Mouse (Mus musculus): ENCODE data around the gene Arhgef17. TPM values are rescaled to one million over a fixed set of nuclear protein-coding genes. Genes with fewer than 3 reads are reported as not detected.

Arhgef17 gene
- polyA plus RNA-seq, 1 experiment from 2014 or later: 6.4 TPM

GRCm38 (mm10) chr7:100921289-100921688, 10.6 kb downstream of the Arhgef17 start:
- WGBS: 91% methylated on average over 5 of the region's 5 CpGs
- Histone ChIP-seq H3K36me3 (peaks cover 91% of the 10 kb centered on the region), H3K4me1 (peaks cover 82% of the 10 kb centered on the region), H3K9me3 (replicated peaks) (no peaks in the 10 kb centered on the region), H3K4me3 (no peak overlapping the region), H3K27ac (replicated peaks) (0 out of 2 replicates have a peak overlapping the region, but pooled peaks have one; percentile 3), H3K27me3 (ENCODE audit: low read depth, poor library complexity, severe bottlenecking) (no peaks in the 10 kb centered on the region)
- DNase-seq (ENCODE audit: low spot score): no peak

GRCm38 (mm10) chr7:100919809-100920107, 12.1 kb downstream of the Arhgef17 start:
- DNase-seq (ENCODE audit: low spot score): peak; percentile 48
- Histone ChIP-seq H3K27ac (replicated peaks) (peak overlapping the region; percentile 67), H3K4me1 (peaks cover 74% of the 10 kb centered on the region), H3K9me3 (replicated peaks) (no peaks in the 10 kb centered on the region), H3K36me3 (peaks cover 91% of the 10 kb centered on the region), H3K27me3 (ENCODE audit: low read depth, poor library complexity, severe bottlenecking) (no peaks in the 10 kb centered on the region), H3K4me3 (peak overlapping the region; percentile 12; the same call in 1 of the 2 replicates)
- WGBS: 31% methylated on average over 2 of the region's 2 CpGs

- H3K27me3 ChIP-seq (ENCODE audit: low read depth, poor library complexity, severe bottlenecking): no peaks in the 10 kb centered on the region
- peak overlapping the region; percentile 67 for H3K27ac ChIP-seq (replicated peaks)
- peaks cover 91% of the 10 kb centered on the region for H3K36me3 ChIP-seq
- no peaks in the 10 kb centered on the region for H3K9me3 ChIP-seq (replicated peaks)
- 54% methylated on average over 7 of the region's 7 CpGs for WGBS
- H3K4me1 ChIP-seq: peaks cover 69% of the 10 kb centered on the region
- DNase-seq (ENCODE audit: low spot score): no peak
- H3K4me3 ChIP-seq: peak overlapping the region; percentile 12; the same call in 1 of the 2 replicates
Measured at GRCm38 (mm10) chr7:100919006-100919808, 12.7 kb downstream of the Arhgef17 start.

- Histone ChIP-seq H3K4me3 (0 out of 2 replicates have a peak overlapping the region, but pooled peaks have one; percentile 12), H3K27ac (replicated peaks) (peak overlapping the region; percentile 67), H3K36me3 (peaks cover 90% of the 10 kb centered on the region), H3K9me3 (replicated peaks) (no peaks in the 10 kb centered on the region), H3K27me3 (ENCODE audit: low read depth, poor library complexity, severe bottlenecking) (no peaks in the 10 kb centered on the region), H3K4me1 (peaks cover 68% of the 10 kb centered on the region)
- WGBS: 50% methylated on average over 9 of the region's 9 CpGs
- no peak for DNase-seq (ENCODE audit: low spot score)
Measured at GRCm38 (mm10) chr7:100918176-100918575, 13.7 kb downstream of the Arhgef17 start.

GRCm38 (mm10) chr7:100917751-100918150, 14.2 kb downstream of the Arhgef17 start:
- Histone ChIP-seq H3K27me3 (ENCODE audit: low read depth, poor library complexity, severe bottlenecking) (no peaks in the 10 kb centered on the region), H3K4me3 (no peak overlapping the region), H3K9me3 (replicated peaks) (no peaks in the 10 kb centered on the region), H3K27ac (replicated peaks) (peak overlapping the region; percentile 67), H3K36me3 (peaks cover 90% of the 10 kb centered on the region), H3K4me1 (peaks cover 68% of the 10 kb centered on the region)
- DNase-seq (ENCODE audit: low spot score): no peak
- WGBS: 69% methylated on average over 6 of the region's 6 CpGs

GRCm38 (mm10) chr7:100916526-100916925, 15.4 kb downstream of the Arhgef17 start:
- Histone ChIP-seq H3K4me3 (no peak overlapping the region), H3K9me3 (replicated peaks) (no peaks in the 10 kb centered on the region), H3K27me3 (ENCODE audit: low read depth, poor library complexity, severe bottlenecking) (no peaks in the 10 kb centered on the region), H3K36me3 (peaks cover 82% of the 10 kb centered on the region), H3K27ac (replicated peaks) (0 out of 2 replicates have a peak overlapping the region, but pooled peaks have one; percentile 19), H3K4me1 (peaks cover 68% of the 10 kb centered on the region)
- WGBS: 85% methylated on average over 6 of the region's 6 CpGs
- DNase-seq (ENCODE audit: low spot score): no peak

GRCm38 (mm10) chr7:100915204-100915603, 16.7 kb downstream of the Arhgef17 start:
- 89% methylated on average over 5 of the region's 5 CpGs for WGBS
- DNase-seq (ENCODE audit: low spot score): no peak
- Histone ChIP-seq H3K27ac (replicated peaks) (no peak overlapping the region), H3K36me3 (peaks cover 70% of the 10 kb centered on the region), H3K9me3 (replicated peaks) (no peaks in the 10 kb centered on the region), H3K27me3 (ENCODE audit: low read depth, poor library complexity, severe bottlenecking) (no peaks in the 10 kb centered on the region), H3K4me1 (peaks cover 77% of the 10 kb centered on the region), H3K4me3 (no peak overlapping the region)

- peaks cover 55% of the 10 kb centered on the region for H3K36me3 ChIP-seq
- 58% methylated on average over 9 of the region's 9 CpGs for WGBS
- peaks cover 76% of the 10 kb centered on the region for H3K4me1 ChIP-seq
Measured at GRCm38 (mm10) chr7:100911791-100912190, 20.1 kb downstream of the Arhgef17 start.

GRCm38 (mm10) chr7:100911246-100911770, 20.6 kb downstream of the Arhgef17 start:
- H3K27me3 ChIP-seq (ENCODE audit: low read depth, poor library complexity, severe bottlenecking): no peaks in the 10 kb centered on the region
- H3K4me3 ChIP-seq: peak overlapping the region; percentile 38
- WGBS: 0% methylated on average over 2 of the region's 2 CpGs
- H3K27ac ChIP-seq (replicated peaks): peak overlapping the region; percentile 88
- peaks cover 50% of the 10 kb centered on the region for H3K36me3 ChIP-seq
- H3K4me1 ChIP-seq: peaks cover 74% of the 10 kb centered on the region
- DNase-seq (ENCODE audit: low spot score): peak; percentile 88
- H3K9me3 ChIP-seq (replicated peaks): no peaks in the 10 kb centered on the region

More at GRCm38 (mm10) chr7:100911791-100912190, 20.1 kb downstream of the Arhgef17 start:
- no peak for DNase-seq (ENCODE audit: low spot score)
- Histone ChIP-seq H3K27ac (replicated peaks) (peak overlapping the region; percentile 88), H3K4me3 (peak overlapping the region; percentile 38; the same call in 1 of the 2 replicates), H3K27me3 (ENCODE audit: low read depth, poor library complexity, severe bottlenecking) (no peaks in the 10 kb centered on the region), H3K9me3 (replicated peaks) (no peaks in the 10 kb centered on the region)

GRCm38 (mm10) chr7:100908567-100908966, 23.3 kb downstream of the Arhgef17 start:
- Histone ChIP-seq H3K9me3 (replicated peaks) (no peaks in the 10 kb centered on the region), H3K4me3 (no peak overlapping the region), H3K4me1 (peaks cover 61% of the 10 kb centered on the region), H3K27me3 (ENCODE audit: low read depth, poor library complexity, severe bottlenecking) (no peaks in the 10 kb centered on the region), H3K27ac (replicated peaks) (peak overlapping the region; percentile 88), H3K36me3 (peaks cover 37% of the 10 kb centered on the region)
- WGBS: 57% methylated on average over 8 of the region's 8 CpGs
- DNase-seq (ENCODE audit: low spot score): no peak

- Histone ChIP-seq H3K4me3 (no peak overlapping the region), H3K27ac (replicated peaks) (peak overlapping the region; percentile 88), H3K36me3 (peaks cover 32% of the 10 kb centered on the region), H3K27me3 (ENCODE audit: low read depth, poor library complexity, severe bottlenecking) (no peaks in the 10 kb centered on the region), H3K4me1 (peaks cover 56% of the 10 kb centered on the region), H3K9me3 (replicated peaks) (no peaks in the 10 kb centered on the region)
- WGBS: 83% methylated on average over 8 of the region's 8 CpGs
- no peak for DNase-seq (ENCODE audit: low spot score)
Measured at GRCm38 (mm10) chr7:100908061-100908460, 23.8 kb downstream of the Arhgef17 start.

- H3K36me3 ChIP-seq: peaks cover 31% of the 10 kb centered on the region
- no peak overlapping the region for H3K4me3 ChIP-seq
- peak overlapping the region; percentile 88 for H3K27ac ChIP-seq (replicated peaks)
Measured at GRCm38 (mm10) chr7:100907231-100907630, 24.7 kb downstream of the Arhgef17 start.

More at GRCm38 (mm10) chr7:100907231-100907630, 24.7 kb downstream of the Arhgef17 start:
- peak; percentile 75 for DNase-seq (ENCODE audit: low spot score)
- WGBS: 6% methylated on average over 1 of the region's 1 CpGs
- no peaks in the 10 kb centered on the region for H3K27me3 ChIP-seq (ENCODE audit: low read depth, poor library complexity, severe bottlenecking)
- no peaks in the 10 kb centered on the region for H3K9me3 ChIP-seq (replicated peaks)
- H3K4me1 ChIP-seq: peaks cover 48% of the 10 kb centered on the region
